Comparison of ENCODE assay signal across 15 mouse cellular contexts in genomic region chr17:14733941-14734340, GRCm38 (mm10). TPM values are rescaled to one million over a fixed set of nuclear protein-coding genes. Genes with fewer than 3 reads are reported as not detected.
A peak's percentile ranks its signal among the peaks of the same experiment; 100 is the strongest.
DNase-seq lines count a peak whose midpoint lies in the region; ATAC-seq and TF ChIP-seq lines count a peak whose summit lies in the region.
"Had no signal": no experiment of that assay in that cellular context is flagged by ENCODE, and none has a peak within 500 bp of the region (broad histone marks: within the 10 kb centered on the region; RNA-seq: fewer than 3 reads in every experiment).

No protein-coding gene starts in this region.

- no peaks in the 10 kb centered on the region for H3K9me3 ChIP-seq in heart, embryonic 13.5 days
- no peaks in the 10 kb centered on the region for H3K9me3 ChIP-seq in liver, embryonic 12.5 days (replicated peaks)
- H3K9me3 ChIP-seq: liver, embryonic 13.5 days had no signal

- ATAC-seq in heart, embryonic 13.5 days (ENCODE audit: extremely low read depth, insufficient number of reproducible peaks, low FRiP score, low TSS enrichment): no peak; the same call in 1 of the 2 replicates
- ATAC-seq in liver, embryonic 12.5 days: no peak

- H3K27me3 ChIP-seq in heart, embryonic 13.5 days (replicated peaks): no peaks in the 10 kb centered on the region
- no peaks in the 10 kb centered on the region for H3K27me3 ChIP-seq in liver, embryonic 12.5 days (replicated peaks)
- H3K27me3 ChIP-seq: liver, embryonic 13.5 days had no signal

- H3K9ac ChIP-seq in heart, embryonic 13.5 days: no peak overlapping the region
- no peak overlapping the region for H3K9ac ChIP-seq in liver, embryonic 12.5 days
- H3K9ac ChIP-seq: hindbrain, embryonic 14.5 days; liver, embryonic 13.5 days had no signal

- no peak for TF ChIP-seq CTCF in left cerebral cortex, adult 2 months (IDR thresholded peaks at IDR 0.05)

- H3K27ac ChIP-seq in heart, embryonic 13.5 days (replicated peaks): peak overlapping the region; percentile 13
- H3K27ac ChIP-seq in left cerebral cortex, adult 2 months: peak overlapping the region; percentile 1; the same call in 1 of the 2 replicates
- H3K27ac ChIP-seq in liver, embryonic 12.5 days: no peak overlapping the region
- H3K27ac ChIP-seq: hindbrain, embryonic 14.5 days; liver, embryonic 13.5 days; macrophage had no signal

- no peak overlapping the region for H3K4me2 ChIP-seq in heart, embryonic 13.5 days
- H3K4me2 ChIP-seq in liver, embryonic 12.5 days: no peak overlapping the region
- H3K4me2 ChIP-seq: hindbrain, embryonic 14.5 days; liver, embryonic 13.5 days had no signal

- H3K4me1 ChIP-seq in heart, embryonic 13.5 days: peaks cover 14% of the 10 kb centered on the region
- no peaks in the 10 kb centered on the region for H3K4me1 ChIP-seq in liver, embryonic 12.5 days
- H3K4me1 ChIP-seq: liver, embryonic 13.5 days had no signal

- intact Hi-C loops in left cerebral cortex, postnatal 10 days (cut with DNase I): no loop called here
- intact Hi-C loops in left cerebral cortex, adult 2 months (cut with DNase I): no loop called here

- WGBS in heart, embryonic 13.5 days: 42% methylated on average over 10 of the region's 10 CpGs
- 48% methylated on average over 10 of the region's 10 CpGs for WGBS in liver, embryonic 12.5 days (ENCODE audit: insufficient replicate concordance)

- no peaks in the 10 kb centered on the region for H3K36me3 ChIP-seq in heart, embryonic 13.5 days
- no peaks in the 10 kb centered on the region for H3K36me3 ChIP-seq in liver, embryonic 12.5 days
- H3K36me3 ChIP-seq: liver, embryonic 13.5 days had no signal

- no peak overlapping the region for H3K4me3 ChIP-seq in heart, embryonic 13.5 days
- no peak overlapping the region for H3K4me3 ChIP-seq in left cerebral cortex, adult 2 months
- no peak overlapping the region for H3K4me3 ChIP-seq in liver, embryonic 12.5 days
- H3K4me3 ChIP-seq: liver, embryonic 13.5 days had no signal

- no peak for DNase-seq in heart, adult 9 months (ENCODE audit: low spot score in 2 of 2)
- DNase-seq in left cerebral cortex, adult 11 months (ENCODE audit: low spot score): peak; percentile 14
- DNase-seq in left cerebral cortex, postnatal 10 days (ENCODE audit: extremely low spot score in 1 of 2, low spot score in 2 of 2): no peak
- peak; percentile 75 for DNase-seq in brain, adult 2 months (ENCODE audit: low read depth, low spot score)
- DNase-seq in left cerebral cortex, adult 2 months (ENCODE audit: extremely low spot score in 1 of 2, low spot score in 2 of 2): peak in 1 of 2 experiments; percentile 24
- DNase-seq in kidney, postnatal 4 days: no peak
- DNase-seq: adrenal gland, adult 8-10 months; B cell, adult 2 months; kidney, adult 8-10 months; liver, embryonic 13.5 days; thymus, adult 18-20 months had no signal

RNA-seq across cellular contexts. Expression of gene Thbs2, which starts 39.9 kb away (rescaled TPM):
- 19.1 and 22.9 TPM in 2 replicates for polyA plus RNA-seq in heart, embryonic 13.5 days (2015; fragmentation: Nextera tagmentation; extraction: Ambion mirVana)
- total RNA-seq in left cerebral cortex, postnatal 10 days (2021): 1 to 10 TPM; 7.5 to 7.9 TPM
- total RNA-seq in left cerebral cortex, adult 2 months (2021): 1 to 10 TPM; 4.2 to 4.6 TPM
- polyA plus RNA-seq in liver, embryonic 12.5 days (2016; fragmentation: Nextera tagmentation; extraction: Ambion mirVana): 0.84 and 0.98 TPM in 2 replicates
- polyA plus RNA-seq: macrophage had no signal

Comparison
In these comparisons a context has a peak if more than half of its experiments do, and no peak if none do; other contexts are left out.
1. DNase-seq: peak in left cerebral cortex, adult 11 months (single experiment) and brain, adult 2 months (single experiment); none in heart, adult 9 months (0 of 2), left cerebral cortex, postnatal 10 days (0 of 2) and kidney, postnatal 4 days (0 of 2).